Mouse (Mus musculus) CH12.LX (cell line): ENCODE measurements around the gene Fam19a2. TPM values are rescaled to one million over a fixed set of nuclear protein-coding genes. Genes with fewer than 3 reads are reported as not detected.

Source experiments
- DNase-seq: peaks from one replicate; pipeline ENCODE4 v3.0.0-alpha.2; 2013; ENCODE audit errors: extremely low read depth
- H3K27ac ChIP-seq: 2 replicates; pipeline ENCODE4 v1.5.1; 2012; ENCODE audit warnings: low read depth, mild to moderate bottlenecking, control low read depth, moderate library complexity; ENCODE audit not compliant: insufficient read depth
- H3K27me3 ChIP-seq: replicated peaks from 2 replicates; pipeline ENCODE3; 2012; ENCODE audit warnings: inconsistent platforms
- H3K36me3 ChIP-seq, 2 experiments: replicated peaks in 1 of 2; 2 replicates each; pipeline versions ENCODE3 to v1.6.1; 2012; ENCODE audit warnings: inconsistent platforms in 1 of 2, low read length in 1 of 2, mild to moderate bottlenecking in 1 of 2, mixed read lengths in 1 of 2, moderate library complexity in 1 of 2; ENCODE audit not compliant: control insufficient read depth in 1 of 2, insufficient read depth in 1 of 2
- H3K4me1 ChIP-seq, 2 experiments: 2 replicates each; pipeline ENCODE4 v1.6.1; 2012; ENCODE audit warnings: inconsistent platforms in 1 of 2, moderate library complexity in 1 of 2; ENCODE audit not compliant: insufficient read depth in 2 of 2, control insufficient read depth in 1 of 2
- H3K4me2 ChIP-seq: 2 replicates; pipeline ENCODE4 v1.6.1; 2012; ENCODE audit warnings: low read depth, mild to moderate bottlenecking, control low read depth; ENCODE audit not compliant: poor library complexity, insufficient read depth, severe bottlenecking
- H3K4me3 ChIP-seq, 3 experiments: fragments of 150-350 bp in 1 of 3; sonication (generic) in 1 of 3; replicated peaks in 1 of 3; 2 replicates each; pipeline versions ENCODE3 to v1.5.1; 2011 to 2012; ENCODE audit warnings: low read depth in 2 of 3, low read length in 2 of 3, mild to moderate bottlenecking in 2 of 3, moderate library complexity in 2 of 3, control low read depth in 1 of 3, improper control_type of control experiment in 1 of 3, inconsistent platforms in 1 of 3, mixed read lengths in 1 of 3; ENCODE audit not compliant: poor library complexity in 1 of 3
- H3K79me2 ChIP-seq: replicated peaks from 2 replicates; pipeline ENCODE4 v1.6.1; 2012; ENCODE audit warnings: mild to moderate bottlenecking, moderate library complexity; ENCODE audit not compliant: control insufficient read depth, poor library complexity, insufficient read depth, severe bottlenecking; ENCODE audit errors: extremely low read depth
- H3K9ac ChIP-seq: 2 replicates; pipeline ENCODE4 v1.6.1; 2012; ENCODE audit warnings: low read depth, mild to moderate bottlenecking, control low read depth, moderate library complexity; ENCODE audit not compliant: insufficient read depth
- H3K9me3 ChIP-seq: replicated peaks from 2 replicates; pipeline ENCODE3; 2012; ENCODE audit warnings: low read length, inconsistent platforms, mixed read lengths
- BHLHE40 ChIP-seq: IDR thresholded peaks from 2 replicates; pipeline ENCODE4 v1.6.1; 2011; ENCODE audit warnings: mild to moderate bottlenecking, low read depth, low read length, improper control_type of control experiment
- CHD1 ChIP-seq: IDR thresholded peaks from 2 replicates; pipeline ENCODE4 v1.6.1; 2012; ENCODE audit warnings: low read depth, low read length, improper control_type of control experiment, inconsistent platforms
- CTCF ChIP-seq, 2 experiments: IDR thresholded peaks in 1 of 2; conservative IDR thresholded peaks in 1 of 2; 2 replicates each; pipeline ENCODE4 v1.5.1; 2011 to 2012; ENCODE audit warnings: low read depth in 2 of 2, low read length in 2 of 2, improper control_type of control experiment in 1 of 2, inconsistent platforms in 1 of 2, mild to moderate bottlenecking in 1 of 2, moderate library complexity in 1 of 2
- ETS1 ChIP-seq: conservative IDR thresholded peaks from 2 replicates; pipeline ENCODE4 v1.6.1; 2012; ENCODE audit warnings: low read depth, mild to moderate bottlenecking, inconsistent platforms, low read length, improper control_type of control experiment, moderate library complexity
- HCFC1 ChIP-seq: IDR thresholded peaks from 2 replicates; pipeline ENCODE4 v1.6.1; 2012; ENCODE audit warnings: low read depth, mild to moderate bottlenecking, inconsistent platforms, low read length, improper control_type of control experiment
- JUN ChIP-seq: IDR thresholded peaks from 2 replicates; pipeline ENCODE4 v1.6.1; 2011; ENCODE audit warnings: low read depth, mild to moderate bottlenecking, low read length, improper control_type of control experiment, moderate library complexity; ENCODE audit not compliant: insufficient read depth
- MAX ChIP-seq: IDR thresholded peaks from 2 replicates; pipeline ENCODE4 v1.6.1; 2011; ENCODE audit warnings: low read length, improper control_type of control experiment
- MAZ ChIP-seq: IDR thresholded peaks from 2 replicates; pipeline ENCODE4 v1.6.1; 2012; ENCODE audit warnings: low read depth, mild to moderate bottlenecking, inconsistent platforms, low read length, improper control_type of control experiment, moderate library complexity
- MEF2A ChIP-seq: IDR thresholded peaks from 2 replicates; pipeline ENCODE4 v1.6.1; 2014; ENCODE audit warnings: low read depth, mild to moderate bottlenecking, inconsistent platforms, low read length, improper control_type of control experiment, borderline replicate concordance
- NRF1 ChIP-seq: IDR thresholded peaks from 2 replicates; pipeline ENCODE4 v1.6.1; 2014; ENCODE audit warnings: low read depth, mild to moderate bottlenecking, inconsistent platforms, low read length, improper control_type of control experiment, moderate library complexity
- PAX5 ChIP-seq: IDR thresholded peaks from 2 replicates; pipeline ENCODE4 v1.6.1; 2012; ENCODE audit warnings: low read length, inconsistent platforms, mixed read lengths
- POLR2A ChIP-seq: IDR thresholded peaks from 2 replicates; pipeline ENCODE4 v1.6.1; 2011; ENCODE audit warnings: low read depth, mild to moderate bottlenecking, improper control_type of control experiment, low read length
- SIN3A ChIP-seq: IDR thresholded peaks from 2 replicates; pipeline ENCODE4 v1.6.1; 2012; ENCODE audit warnings: low read length, improper control_type of control experiment, inconsistent platforms
- UBTF ChIP-seq: IDR thresholded peaks from 2 replicates; pipeline ENCODE4 v1.6.1; 2012; ENCODE audit warnings: low read depth, mild to moderate bottlenecking, inconsistent platforms, low read length, improper control_type of control experiment, moderate library complexity
- USF1 ChIP-seq: IDR thresholded peaks from 2 replicates; pipeline ENCODE4 v1.6.1; 2014; ENCODE audit warnings: low read depth, mild to moderate bottlenecking, inconsistent platforms, low read length, improper control_type of control experiment
- ZC3H11A ChIP-seq: IDR thresholded peaks from 2 replicates; pipeline ENCODE4 v1.6.1; 2012; ENCODE audit warnings: low read depth, mild to moderate bottlenecking, inconsistent platforms, low read length, improper control_type of control experiment
- ZMIZ1 ChIP-seq: IDR thresholded peaks from 2 replicates; pipeline ENCODE4 v1.6.1; 2012; ENCODE audit warnings: low read depth, mild to moderate bottlenecking, inconsistent platforms, low read length, improper control_type of control experiment
- dilution Hi-C: fragments of 300-500 bp; cut with MboI; formaldehyde crosslinking; loops from 2 replicates; pipeline ENCODE4 v1.14.3; 2020; ENCODE audit warnings: low sequenced_read_pairs; ENCODE audit not compliant: extremely low pct_unique_long_range_greater_than_20kb, extremely low pct_ligation_motif_present
- in situ Hi-C: fragments of 300-500 bp; cut with MboI; formaldehyde crosslinking; loops from 3 replicates; pipeline ENCODE4 v1.14.3; 2019; ENCODE audit warnings: low sequenced_read_pairs, low pct_ligation_motif_present, low pct_unique_long_range_greater_than_20kb, mixed read lengths
- polyA plus RNA-seq: library from polyadenylated mRNA; unstranded; fragments of >175 nt; gene quantifications from 2 replicates; pipeline ENCODE4 v1.2.1, GENCODE M21; 2012; ENCODE audit warnings: low read depth; ENCODE audit not compliant: insufficient read length
- total RNA-seq, 2 experiments: library from RNA; depleted of rRNA; stranded (reverse); fragments of 300-350 nt in 1 of 2; fragments of >200 nt in 1 of 2; gene quantifications; 2 replicates each; pipeline ENCODE4 v1.2.3; 2012 to 2014

Gene Fam19a2
- total and polyA plus RNA-seq, 3 experiments, result not detected

- DNase-seq, result no peak
- Histone ChIP-seq H3K27ac (no peak overlapping the region), H3K9me3 (peaks cover 44% of the 10 kb centered on the region)
- TF ChIP-seq UBTF (no peak), SIN3A (no peak), ZC3H11A (no peak), BHLHE40 (no peak)
- TF ChIP-seq, all 38 proteins: peak for 0
- H3K36me3 ChIP-seq, result no peaks in the 10 kb centered on the region
- H3K27me3 ChIP-seq, result no peaks in the 10 kb centered on the region
- dilution Hi-C loops (no loop called here), in situ Hi-C loops (no loop called here)
- H3K79me2 ChIP-seq, result no peaks in the 10 kb centered on the region
- no peaks in the 10 kb centered on the region for H3K4me1 ChIP-seq
- no peak overlapping the region for H3K9ac ChIP-seq
- H3K4me3 ChIP-seq, result no peak overlapping the region
- no peak overlapping the region for H3K4me2 ChIP-seq
These were observed 151.2 kb downstream of the Fam19a2 start for GRCm38 (mm10) chr10:123414953-123415352.

GRCm38 (mm10) chr10:123416024-123416423, 152.2 kb downstream of the Fam19a2 start:
- Histone ChIP-seq H3K4me1 (no peaks in the 10 kb centered on the region), H3K27me3 (no peaks in the 10 kb centered on the region), H3K27ac (no peak overlapping the region), H3K4me2 (no peak overlapping the region), H3K79me2 (no peaks in the 10 kb centered on the region), H3K9ac (no peak overlapping the region), H3K4me3 (no peak overlapping the region), H3K9me3 (peaks cover 42% of the 10 kb centered on the region), H3K36me3 (no peaks in the 10 kb centered on the region)
- DNase-seq, result no peak
- in situ Hi-C loops, result no loop called here
- TF ChIP-seq MEF2A, result no peak
- TF ChIP-seq CHD1, result no peak
- no peak for TF ChIP-seq PAX5
- no peak for TF ChIP-seq CTCF (conservative IDR thresholded peaks at IDR 0.05 in 1 of 2, IDR thresholded peaks at IDR 0.05 in 1 of 2; ENCODE audit: low read depth in 2 of 2, low read length in 2 of 2)
- TF ChIP-seq ETS1, result no peak
- dilution Hi-C loops, result no loop called here

- no peak overlapping the region for H3K27ac ChIP-seq
- peaks cover 40% of the 10 kb centered on the region for H3K9me3 ChIP-seq
- H3K27me3 ChIP-seq, result no peaks in the 10 kb centered on the region
- dilution Hi-C loops, result no loop called here
- DNase-seq, result no peak
- H3K79me2 ChIP-seq, result no peaks in the 10 kb centered on the region
- H3K4me3 ChIP-seq, result no peak overlapping the region
- no peak overlapping the region for H3K9ac ChIP-seq
- H3K36me3 ChIP-seq, result no peaks in the 10 kb centered on the region
- no peak overlapping the region for H3K4me2 ChIP-seq
- in situ Hi-C loops, result no loop called here
- TF ChIP-seq ZMIZ1 (no peak), MEF2A (no peak), HCFC1 (no peak), UBTF (no peak), JUN (no peak), ETS1 (no peak), USF1 (no peak), POLR2A (no peak), MAX (no peak), NRF1 (no peak), BHLHE40 (no peak), PAX5 (no peak), MAZ (no peak)
- H3K4me1 ChIP-seq, result no peaks in the 10 kb centered on the region
These were observed 154.9 kb downstream of the Fam19a2 start for GRCm38 (mm10) chr10:123418616-123419173.
